Mouse (Mus musculus): Measurements from ENCODE around the gene Adck2.

Adck2 gene

DNA sequence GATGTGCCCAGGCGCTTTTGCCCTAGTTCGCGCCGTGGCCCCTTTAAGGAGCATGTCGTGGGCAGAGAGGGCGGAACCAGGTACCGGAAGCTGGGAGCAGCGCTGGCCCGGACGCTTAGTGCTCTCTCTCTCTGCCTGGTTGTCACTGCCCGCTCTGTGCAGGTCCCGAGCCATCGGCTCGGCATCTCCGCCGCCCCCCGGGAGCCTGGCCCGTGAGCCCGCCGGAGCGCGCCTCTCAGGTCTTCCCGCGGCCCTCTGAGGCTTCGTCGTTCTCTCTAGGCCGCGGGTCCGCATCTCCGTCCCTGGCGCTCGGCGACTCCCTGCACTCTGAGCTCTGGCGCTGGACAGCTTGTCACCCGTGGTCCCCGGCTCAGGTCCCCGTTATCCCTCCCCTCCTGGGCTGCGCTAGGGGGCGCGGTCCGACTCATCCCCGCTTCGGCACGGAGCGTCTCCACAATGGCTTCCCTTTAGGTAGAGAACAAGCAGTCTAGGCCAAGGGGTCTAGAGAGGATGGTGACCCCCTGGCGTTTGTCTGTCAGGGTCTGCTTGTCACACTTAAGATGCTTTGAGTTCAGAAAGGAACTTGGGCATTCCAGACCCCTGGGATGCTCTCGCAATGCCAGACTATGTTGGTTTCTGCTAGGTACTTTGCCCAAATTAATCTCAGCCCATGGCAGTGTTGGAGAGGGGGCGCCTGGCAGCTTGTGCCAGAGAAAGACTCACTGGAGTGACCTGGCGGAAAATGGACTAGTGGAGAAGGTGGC is at the start of gene Adck2:
Gene Adck2, plus strand, starts transcription at position 83 of the 764 bp plus-strand sequence.
- no peak for DNase-seq (ENCODE audit: extremely low read depth, low read depth, low spot score)

DNA sequence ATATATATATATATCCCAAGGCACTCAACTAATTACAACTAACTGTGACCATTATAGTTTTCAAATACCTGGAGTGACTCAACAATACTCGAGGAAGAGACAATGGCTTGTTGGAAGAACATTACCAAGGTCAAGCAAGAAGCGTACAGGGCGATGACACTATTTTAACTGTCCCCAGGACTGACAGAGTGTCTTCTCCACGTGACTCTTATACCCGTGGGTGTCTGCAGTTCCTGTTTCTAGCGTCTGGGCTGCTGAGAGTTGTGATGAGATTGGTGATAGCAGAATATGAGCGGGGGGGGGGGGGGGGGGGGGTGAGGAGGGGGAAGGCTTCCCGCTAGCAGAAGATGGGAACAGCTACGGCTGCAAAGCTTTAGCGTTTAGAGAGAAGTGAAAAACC is 46.9 kb upstream of the Adck2 start:
- no peak for DNase-seq (ENCODE audit: extremely low read depth, low read depth, low spot score)

- no peak for DNase-seq (ENCODE audit: extremely low read depth, low read depth, low spot score)
Measured at GRCm38 (mm10) chr6:39527337-39527784, 46.3 kb upstream of the Adck2 start.

DNA sequence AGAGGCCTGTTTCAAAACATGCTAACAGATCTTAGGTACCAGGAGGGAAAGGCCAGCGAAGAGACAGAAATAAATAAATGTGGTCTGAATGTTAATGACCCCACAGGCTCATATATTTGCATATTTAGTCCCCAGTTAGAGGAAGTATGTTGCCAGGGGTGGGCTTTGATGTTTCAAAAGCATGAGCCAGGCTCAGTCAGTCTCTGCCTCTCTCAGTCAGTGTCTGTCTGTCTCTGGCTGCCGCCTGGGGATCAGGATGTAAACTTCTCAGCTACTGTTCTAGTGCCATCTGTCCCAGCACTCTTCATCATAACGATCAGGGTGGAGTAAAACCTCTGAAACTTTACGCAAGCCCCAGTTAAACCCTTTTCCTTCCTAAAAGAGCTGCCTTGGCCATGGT is 45.9 kb upstream of the Adck2 start:
- no peak for DNase-seq (ENCODE audit: extremely low read depth, low read depth, low spot score)

DNA sequence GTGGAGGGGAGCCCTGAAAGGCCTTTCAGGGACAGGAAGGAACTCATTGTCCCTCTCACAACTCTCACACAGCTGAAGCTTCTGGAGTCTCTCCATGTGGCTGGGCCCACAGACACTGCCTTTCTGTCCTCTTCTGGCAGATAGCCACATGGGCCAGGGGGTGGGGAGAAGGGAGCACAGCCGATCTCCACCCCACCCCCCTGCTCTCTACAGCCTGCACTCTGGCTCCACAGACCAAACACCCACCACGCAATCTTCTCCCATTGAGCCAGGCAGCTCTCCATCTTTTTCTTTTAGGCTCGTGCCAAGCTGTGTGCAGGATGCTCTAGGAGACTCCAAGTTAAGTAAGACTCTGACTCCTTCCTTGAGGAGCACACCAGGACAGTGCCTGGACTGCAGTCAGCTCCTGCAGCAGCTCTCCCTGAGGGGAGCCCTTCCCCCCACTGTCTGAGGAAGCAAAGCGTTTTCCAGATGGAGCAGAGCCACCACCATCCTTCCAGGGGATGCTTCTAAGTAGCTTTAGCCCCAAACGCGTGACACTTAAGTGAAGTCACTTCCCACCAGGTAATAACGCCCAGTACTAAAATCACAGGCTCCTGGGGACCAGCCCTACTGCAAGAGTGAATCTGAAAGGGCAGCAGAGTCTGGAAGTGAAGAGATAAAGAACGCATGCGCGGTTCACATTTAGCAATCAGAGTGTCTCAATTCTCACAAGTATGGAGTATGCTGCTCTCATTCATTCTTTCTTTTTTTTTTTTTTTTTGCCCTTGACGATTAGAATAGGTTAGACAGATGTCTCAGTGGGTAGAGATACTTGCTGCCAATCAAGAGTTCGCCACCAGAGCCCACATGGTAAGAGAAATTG is 44.8 kb upstream of the Adck2 start:
- DNase-seq (ENCODE audit: extremely low read depth, low read depth, low spot score): no peak

- DNase-seq (ENCODE audit: extremely low read depth, low read depth, low spot score): no peak
Measured at GRCm38 (mm10) chr6:39534944-39535343, 38.7 kb upstream of the Adck2 start.

DNA sequence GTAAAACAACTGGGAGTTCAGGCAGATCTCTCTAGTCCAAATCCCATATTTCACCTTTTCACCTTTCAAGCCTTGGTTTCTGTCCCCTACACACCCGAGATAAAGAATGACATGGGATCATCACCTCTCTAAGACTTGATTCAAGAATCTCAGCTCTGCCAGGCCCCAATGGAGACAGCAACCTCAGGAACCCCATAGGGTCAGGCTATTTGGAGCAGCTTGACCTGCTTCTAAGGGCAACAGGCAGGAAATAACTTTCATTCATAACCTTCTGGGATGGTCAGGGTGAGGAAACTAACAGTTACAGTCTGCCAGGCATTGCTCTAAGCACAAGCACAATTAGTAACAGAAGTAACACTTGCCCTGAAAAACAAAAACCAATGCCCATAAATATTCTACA is 37.1 kb upstream of the Adck2 start:
- DNase-seq (ENCODE audit: extremely low read depth, low read depth, low spot score): no peak

- no peak for DNase-seq (ENCODE audit: extremely low read depth, low read depth, low spot score)
Measured at GRCm38 (mm10) chr6:39537276-39537675, 36.4 kb upstream of the Adck2 start.

DNA sequence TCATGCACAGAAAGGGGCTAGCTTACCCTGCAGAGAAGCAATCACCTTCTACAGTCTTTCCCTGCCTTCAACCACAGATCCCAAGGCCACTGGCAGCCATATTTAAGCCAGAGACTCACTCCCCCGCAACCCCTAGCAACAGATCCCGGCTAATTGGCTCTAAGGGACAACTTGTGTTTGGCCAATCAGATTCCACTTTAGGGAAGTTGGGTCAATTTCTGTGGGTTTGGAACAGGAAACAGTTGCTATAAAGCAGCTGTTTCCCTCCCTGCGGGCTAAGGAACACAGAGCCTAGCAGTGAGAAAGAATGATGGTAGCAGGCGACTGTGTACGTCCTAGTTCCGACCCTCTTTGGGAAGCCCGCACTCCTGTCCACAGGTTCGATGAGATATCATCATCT is 35.4 kb upstream of the Adck2 start:
- no peak for DNase-seq (ENCODE audit: extremely low read depth, low read depth, low spot score)

DNA sequence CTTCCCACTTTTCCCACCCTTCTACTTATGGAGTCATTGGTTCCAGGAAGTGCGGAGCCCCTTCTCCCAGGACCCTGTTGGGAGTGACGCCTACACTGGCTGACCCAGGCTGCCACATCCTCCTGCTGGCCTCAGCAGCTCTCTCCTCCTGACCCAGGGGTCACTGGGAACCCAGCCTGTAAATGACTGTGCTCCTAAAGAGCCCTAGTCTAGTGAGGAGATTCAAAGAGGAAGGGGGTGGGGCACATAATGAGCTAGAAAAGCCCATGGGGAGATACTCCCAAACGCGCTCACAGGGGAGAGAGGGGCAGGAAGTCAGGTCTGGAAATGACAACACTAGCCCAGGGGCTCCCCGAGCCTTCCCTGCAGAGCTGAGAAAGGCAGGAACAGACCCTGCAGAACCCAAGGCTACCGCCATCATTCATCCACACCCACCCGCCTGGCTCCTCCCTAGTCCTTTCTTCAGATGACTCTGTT is 34.0 kb upstream of the Adck2 start:
- no peak for DNase-seq (ENCODE audit: extremely low read depth, low read depth, low spot score)

DNA sequence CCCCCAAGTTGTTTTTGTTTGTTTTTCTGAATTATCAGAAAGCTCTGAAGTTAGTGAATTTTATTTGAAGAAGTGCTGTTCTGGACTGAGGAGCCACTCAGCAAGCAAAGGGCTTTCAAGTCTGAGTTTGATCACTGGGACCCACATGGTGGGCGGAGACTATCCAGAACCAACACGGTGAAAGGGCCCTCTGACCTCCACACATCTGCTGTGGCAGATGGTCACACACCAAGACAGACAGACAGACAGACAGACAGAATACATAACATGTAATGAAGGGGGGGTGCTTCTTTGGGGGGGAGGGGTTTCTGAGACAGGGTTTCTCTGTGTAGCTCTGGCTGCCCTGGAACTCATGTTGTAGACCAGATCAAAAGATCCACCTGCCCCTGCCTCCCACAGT is 33.1 kb upstream of the Adck2 start:
- no peak for DNase-seq (ENCODE audit: extremely low read depth, low read depth, low spot score)

GRCm38 (mm10) chr6:39542631-39543597 is 30.8 kb upstream of the Adck2 start:
- no peak for DNase-seq (ENCODE audit: extremely low read depth, low read depth, low spot score)

GRCm38 (mm10) chr6:39543769-39544420 is 29.8 kb upstream of the Adck2 start:
- DNase-seq (ENCODE audit: extremely low read depth, low read depth, low spot score): no peak

GRCm38 (mm10) chr6:39545474-39545873 is 28.2 kb upstream of the Adck2 start:
- no peak for DNase-seq (ENCODE audit: extremely low read depth, low read depth, low spot score)

GRCm38 (mm10) chr6:39548030-39548429 is 25.6 kb upstream of the Adck2 start:
- DNase-seq (ENCODE audit: extremely low read depth, low read depth, low spot score): no peak

DNA sequence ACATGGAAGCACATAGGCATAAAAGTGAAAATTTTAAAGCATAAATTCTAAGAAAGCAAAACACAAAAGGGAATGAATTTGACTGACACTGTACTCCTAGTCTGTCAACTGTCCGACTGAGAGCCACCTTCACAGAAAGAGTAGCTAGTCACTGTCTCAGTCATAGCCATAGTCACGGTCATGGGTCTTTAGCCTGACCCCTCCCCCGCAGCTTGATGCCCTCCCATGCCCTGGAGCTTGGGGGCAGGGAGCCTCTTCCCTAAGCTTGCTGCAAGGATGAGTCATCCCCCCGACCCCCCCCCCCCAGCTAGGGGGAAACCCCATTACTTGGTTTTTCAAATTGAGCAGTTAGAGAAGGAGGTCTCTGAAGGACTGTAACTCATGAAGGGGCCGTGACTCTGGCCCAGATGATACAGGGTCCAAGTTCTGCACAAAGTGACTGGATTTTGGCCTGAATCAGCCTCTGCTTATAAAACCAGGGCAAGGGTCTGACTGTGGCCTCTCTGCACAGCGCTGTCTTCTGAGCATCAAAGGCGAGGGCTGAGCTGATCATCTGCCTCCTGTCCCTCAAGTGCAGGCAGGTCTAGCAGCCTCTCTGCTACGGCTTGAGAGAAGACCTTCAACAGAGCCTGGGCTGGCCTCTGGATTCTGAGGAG is 21.6 kb upstream of the Adck2 start:
- no peak for DNase-seq (ENCODE audit: extremely low read depth, low read depth, low spot score)

- no peak for DNase-seq (ENCODE audit: extremely low read depth, low read depth, low spot score)
Measured at GRCm38 (mm10) chr6:39554888-39555647, 18.6 kb upstream of the Adck2 start.

GRCm38 (mm10) chr6:39555648-39555945 is 18.1 kb upstream of the Adck2 start:
- no peak for DNase-seq (ENCODE audit: extremely low read depth, low read depth, low spot score)
